Mouse (Mus musculus): Measurements from ENCODE around the gene Gm906. TPM values are rescaled to one million over a fixed set of nuclear protein-coding genes. Genes with fewer than 3 reads are reported as not detected.
"Not testable (repeated sequence)": the region's sequence is repeated elsewhere in the genome, so short reads cannot be mapped to it uniquely, and the experiment has no call there.

Gene Gm906
- polyA plus RNA-seq (2015; fragmentation: Nextera tagmentation; extraction: Ambion mirVana): not detected in 2 replicates

GRCm38 (mm10) chr13:50250208-50250607 lies at the start of gene Gm906:
Gene Gm906 (minus strand): TSS chr13:50250308.
- not testable (repeated sequence) for H3K9me3 ChIP-seq; ATAC-seq (ENCODE audit: extremely low read depth, insufficient number of reproducible peaks, low FRiP score, low TSS enrichment); H3K4me1 ChIP-seq; H3K27me3 ChIP-seq (replicated peaks); H3K27ac ChIP-seq (replicated peaks); H3K9ac ChIP-seq; H3K4me2 ChIP-seq; H3K4me3 ChIP-seq; H3K36me3 ChIP-seq
- WGBS: 51% methylated on average over 3 of the region's 3 CpGs

DNA sequence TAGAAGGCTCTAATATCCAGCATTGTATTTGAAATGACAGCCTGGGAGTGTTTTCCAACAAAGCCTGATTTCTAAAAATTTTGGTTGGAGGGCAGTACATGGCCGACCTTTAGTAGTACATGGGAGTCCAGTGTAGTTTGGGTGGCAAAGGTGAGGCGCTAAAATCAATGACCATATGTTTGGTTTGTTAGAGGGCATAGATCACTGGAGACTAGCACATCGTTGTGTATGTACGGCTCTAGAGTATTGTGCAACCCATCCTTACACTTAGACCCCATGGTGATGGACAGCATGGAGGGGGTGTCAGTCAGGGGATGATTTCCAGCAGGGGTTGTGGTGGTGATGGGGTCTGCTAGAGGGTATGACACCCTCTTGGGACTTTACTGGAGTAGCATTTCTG lies 33.2 kb upstream of the Gm906 start:
- ATAC-seq (ENCODE audit: extremely low read depth, insufficient number of reproducible peaks, low FRiP score, low TSS enrichment); H3K4me2 ChIP-seq: not testable (repeated sequence)
- WGBS: 73% methylated on average over 2 of the region's 4 CpGs

DNA sequence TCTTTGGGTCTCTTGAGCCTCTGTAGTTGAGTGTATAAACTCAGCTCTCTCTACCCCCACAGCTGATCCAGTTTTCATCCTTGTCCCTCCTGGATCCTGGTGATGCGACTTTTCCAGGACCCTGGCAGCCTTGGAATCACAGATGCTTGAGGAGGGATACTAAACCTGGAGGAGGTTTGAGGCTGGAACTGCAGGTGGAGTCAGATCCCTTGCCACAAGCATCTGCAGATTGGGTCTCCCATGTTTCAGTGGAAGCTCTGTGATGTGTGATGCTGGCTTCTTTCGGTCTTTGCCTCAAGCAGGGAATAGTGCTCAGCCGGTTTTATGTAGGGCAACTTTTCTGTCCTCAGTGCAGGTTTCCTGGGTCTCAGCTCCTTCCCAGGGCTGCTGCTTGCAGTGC lies 13.6 kb downstream of the Gm906 start:
- 75% methylated on average over 3 of the region's 3 CpGs for WGBS
- no peaks in the 10 kb centered on the region for H3K27me3 ChIP-seq (replicated peaks)
- ATAC-seq (ENCODE audit: extremely low read depth, insufficient number of reproducible peaks, low FRiP score, low TSS enrichment): no peak

More for the DNA sequence above, 33.2 kb upstream of the Gm906 start:
- not testable (repeated sequence) for H3K27me3 ChIP-seq (replicated peaks); H3K4me3 ChIP-seq; H3K4me1 ChIP-seq; H3K36me3 ChIP-seq; H3K9ac ChIP-seq; H3K9me3 ChIP-seq; H3K27ac ChIP-seq (replicated peaks)

DNA sequence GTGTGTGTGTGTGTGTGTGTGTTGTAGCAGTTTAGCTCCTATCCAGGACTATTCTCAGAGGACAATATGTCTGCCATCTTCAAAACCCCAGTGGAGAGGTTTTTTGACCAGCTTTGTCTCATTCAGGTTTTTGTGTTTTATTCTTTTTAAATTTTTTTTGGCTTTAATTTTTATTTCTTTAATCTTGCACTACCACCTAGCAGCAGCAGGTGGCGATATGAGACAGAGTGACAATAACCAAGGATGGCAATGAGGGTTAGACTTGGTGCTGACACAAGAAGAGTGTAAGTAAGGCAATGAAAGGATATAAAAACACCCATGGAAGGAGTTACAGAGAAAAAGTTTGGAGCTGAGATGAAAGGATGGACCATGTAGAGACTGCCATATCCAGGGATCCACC lies 38.3 kb downstream of the Gm906 start:
- not testable (repeated sequence) for H3K36me3 ChIP-seq; H3K9me3 ChIP-seq; H3K27ac ChIP-seq (replicated peaks); H3K27me3 ChIP-seq (replicated peaks); H3K9ac ChIP-seq; H3K4me3 ChIP-seq; H3K4me1 ChIP-seq; H3K4me2 ChIP-seq; ATAC-seq (ENCODE audit: extremely low read depth, insufficient number of reproducible peaks, low FRiP score, low TSS enrichment)
- 0% methylated on average over 1 of the region's 1 CpGs for WGBS

More for the DNA sequence above, 13.6 kb downstream of the Gm906 start:
- H3K4me3 ChIP-seq: no peak overlapping the region
- no peaks in the 10 kb centered on the region for H3K4me1 ChIP-seq
- no peak overlapping the region for H3K4me2 ChIP-seq
- H3K9me3 ChIP-seq: no peaks in the 10 kb centered on the region
- no peaks in the 10 kb centered on the region for H3K36me3 ChIP-seq
- H3K27ac ChIP-seq (replicated peaks): no peak overlapping the region
- H3K9ac ChIP-seq: no peak overlapping the region

DNA sequence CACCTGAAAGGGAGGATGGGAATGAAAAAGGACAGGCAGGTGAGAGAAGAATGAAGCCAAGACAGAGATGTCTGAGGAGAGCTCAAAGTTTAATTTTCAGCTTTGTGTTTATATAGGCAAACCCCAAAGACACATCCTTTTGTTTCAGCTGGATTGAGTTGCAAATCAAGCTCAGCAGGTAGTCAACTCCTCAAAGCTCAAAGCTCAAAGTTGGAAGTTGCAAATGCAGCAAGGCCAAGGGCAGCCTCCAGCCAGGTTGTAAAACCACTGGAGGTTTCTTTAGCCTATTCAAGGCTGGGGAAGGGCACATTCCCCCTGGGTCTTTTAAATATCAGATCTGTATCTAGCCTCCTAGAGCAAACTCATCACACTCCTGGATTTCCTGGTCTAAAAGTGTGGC lies 39.9 kb downstream of the Gm906 start:
- H3K27me3 ChIP-seq (replicated peaks); ATAC-seq (ENCODE audit: extremely low read depth, insufficient number of reproducible peaks, low FRiP score, low TSS enrichment); H3K4me2 ChIP-seq; H3K9ac ChIP-seq; H3K4me3 ChIP-seq; H3K9me3 ChIP-seq; H3K36me3 ChIP-seq; H3K27ac ChIP-seq (replicated peaks); H3K4me1 ChIP-seq: not testable (repeated sequence)

- H3K9ac ChIP-seq; H3K4me1 ChIP-seq; H3K4me2 ChIP-seq; H3K27me3 ChIP-seq (replicated peaks); H3K9me3 ChIP-seq; ATAC-seq (ENCODE audit: extremely low read depth, insufficient number of reproducible peaks, low FRiP score, low TSS enrichment); H3K27ac ChIP-seq (replicated peaks); H3K4me3 ChIP-seq; H3K36me3 ChIP-seq: not testable (repeated sequence)
- 77% methylated on average over 2 of the region's 2 CpGs for WGBS
Observed at GRCm38 (mm10) chr13:50209651-50210050, 40.5 kb downstream of the Gm906 start.

DNA sequence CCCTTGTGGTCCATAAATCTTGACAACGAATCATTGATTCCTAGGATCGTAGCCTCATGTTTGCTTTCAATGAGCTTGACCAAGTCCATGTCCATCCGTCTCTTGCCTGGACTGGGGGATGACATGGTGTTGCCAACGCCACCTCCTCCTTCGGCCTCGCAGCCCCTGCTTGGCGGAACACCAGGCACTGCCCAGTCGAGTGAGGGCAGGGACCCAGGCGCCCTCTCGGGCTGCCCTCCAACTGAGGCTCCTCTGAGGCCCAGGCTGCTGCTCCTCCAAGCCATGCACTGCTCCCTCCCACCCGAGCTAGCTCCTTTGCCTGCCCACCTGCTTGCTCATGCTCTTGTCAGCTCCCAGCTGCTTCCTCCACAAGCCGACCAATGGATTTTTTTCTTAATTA lies 42.1 kb downstream of the Gm906 start:
- 77% methylated on average over 12 of the region's 12 CpGs for WGBS
- Histone ChIP-seq H3K9me3 (no peaks in the 10 kb centered on the region), H3K4me1 (no peaks in the 10 kb centered on the region), H3K9ac (no peak overlapping the region), H3K36me3 (no peaks in the 10 kb centered on the region), H3K27me3 (replicated peaks) (no peaks in the 10 kb centered on the region), H3K4me2 (no peak overlapping the region), H3K27ac (replicated peaks) (no peak overlapping the region), H3K4me3 (no peak overlapping the region)
- ATAC-seq (ENCODE audit: extremely low read depth, insufficient number of reproducible peaks, low FRiP score, low TSS enrichment): no peak

GRCm38 (mm10) chr13:50196831-50197230 lies 53.3 kb downstream of the Gm906 start:
- H3K27ac ChIP-seq (replicated peaks); H3K4me3 ChIP-seq; H3K9ac ChIP-seq; H3K36me3 ChIP-seq; H3K4me1 ChIP-seq; H3K9me3 ChIP-seq; H3K4me2 ChIP-seq; H3K27me3 ChIP-seq (replicated peaks); ATAC-seq (ENCODE audit: extremely low read depth, insufficient number of reproducible peaks, low FRiP score, low TSS enrichment): not testable (repeated sequence)

Small RNA genes lying within 50 kb of the gene (microRNA-seq; reads per million reads assigned to microRNA genes)
- gene Gm24017: not detected

Other genes starting within 250 kb of the Gm906 start
- 20.4 and 23.0 TPM in 2 replicates for gene Fbxw17, start 167.6 kb upstream of the Gm906 start, polyA plus RNA-seq (2015; fragmentation: Nextera tagmentation; extraction: Ambion mirVana)
- not detected in 2 replicates for gene Gm47429, start 193.6 kb upstream of the Gm906 start, polyA plus RNA-seq (2015; fragmentation: Nextera tagmentation; extraction: Ambion mirVana)
- not detected in 2 replicates for gene Nutm2, start 217.0 kb upstream of the Gm906 start, polyA plus RNA-seq (2015; fragmentation: Nextera tagmentation; extraction: Ambion mirVana)